Mouse (Mus musculus) neural tube, embryonic 15.5 days (tissue): ENCODE data around the gene Cldn15. TPM values are rescaled to one million over a fixed set of nuclear protein-coding genes. Genes with fewer than 3 reads are reported as not detected.

Experiments
- ATAC-seq: fragments of 200-750 bp; cut with Nextera tagmentation; 2 replicates; pipeline ENCODE4 v1.8.0; 2017; ENCODE audit warnings: mild to moderate bottlenecking, moderate TSS enrichment, moderate library complexity; ENCODE audit not compliant: low FRiP score
- H3K27ac ChIP-seq: fragments of 300-500 bp; sonication (generic); replicated peaks from 2 replicates; pipeline ENCODE4 v1.5.1; 2015; ENCODE audit warnings: mild to moderate bottlenecking, inconsistent platforms
- H3K27me3 ChIP-seq: fragments of 300-500 bp; sonication (generic); replicated peaks from 2 replicates; pipeline ENCODE4 v1.6.1; 2015; ENCODE audit warnings: inconsistent platforms
- H3K36me3 ChIP-seq: fragments of 300-500 bp; sonication (generic); 2 replicates; pipeline ENCODE4 v1.6.1; 2015; ENCODE audit warnings: inconsistent platforms
- H3K4me1 ChIP-seq: fragments of 300-500 bp; sonication (generic); 2 replicates; pipeline ENCODE4 v1.6.1; 2015; ENCODE audit warnings: inconsistent platforms
- H3K4me2 ChIP-seq: fragments of 300-500 bp; sonication (generic); 2 replicates; pipeline ENCODE4 v1.6.1; 2015; ENCODE audit warnings: inconsistent platforms, mild to moderate bottlenecking, moderate library complexity
- H3K4me3 ChIP-seq: fragments of 300-500 bp; sonication (generic); replicated peaks from 2 replicates; pipeline ENCODE4 v1.5.1; 2015; ENCODE audit warnings: mild to moderate bottlenecking, inconsistent platforms
- H3K9ac ChIP-seq: fragments of 300-500 bp; sonication (generic); replicated peaks from 2 replicates; pipeline ENCODE4 v1.6.1; 2015; ENCODE audit warnings: mild to moderate bottlenecking, inconsistent platforms
- H3K9me3 ChIP-seq: fragments of 300-500 bp; sonication (generic); replicated peaks from 2 replicates; pipeline ENCODE4 v1.6.1; 2016; ENCODE audit warnings: inconsistent platforms
- WGBS: fragments of 180-500 bp; shearing (Covaris S2); methylation state at CpG from one replicate; pipeline ENCODE4 v1.1.7; 2015; ENCODE audit warnings: mixed read lengths; 5-methylcytosine and 5-hydroxymethylcytosine counted together
- polyA plus RNA-seq: library from polyadenylated mRNA; unstranded; fragments of >200 nt; fragmentation: Nextera tagmentation; extraction: Ambion mirVana; gene quantifications from 2 replicates; pipeline ENCODE4 v1.2.1, GENCODE M21; 2015

The Cldn15 gene
- polyA plus RNA-seq, 1 experiment from 2014 or later = 0.67 TPM

DNA sequence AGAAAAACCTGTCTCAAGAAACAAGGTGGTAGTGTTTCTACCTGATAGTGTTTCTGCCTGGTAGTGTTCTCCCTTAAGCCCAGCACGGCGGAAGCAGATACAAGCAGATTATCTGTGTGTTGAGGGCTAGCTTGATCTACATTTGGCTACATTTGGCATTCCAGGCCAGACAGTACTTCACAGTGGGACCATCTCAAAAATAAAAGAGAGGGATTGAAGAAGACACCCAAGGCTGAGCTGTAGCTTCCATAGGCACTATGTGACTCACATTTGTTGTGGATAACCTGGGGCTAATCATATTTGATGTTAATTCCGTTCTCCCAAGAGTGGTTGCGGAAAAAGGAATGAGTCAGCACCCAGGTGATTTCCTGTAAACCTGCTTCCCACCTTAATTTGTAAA, 14.3 kb upstream of the Cldn15 start:
- Histone ChIP-seq H3K36me3 (peaks cover 8% of the 10 kb centered on the region; the same call in 1 of the 2 replicates), H3K9ac (no peak overlapping the region), H3K4me2 (peak overlapping the region; percentile 64), H3K27me3 (no peaks in the 10 kb centered on the region), H3K27ac (no peak overlapping the region), H3K4me3 (no peak overlapping the region), H3K9me3 (no peaks in the 10 kb centered on the region), H3K4me1 (peaks cover 24% of the 10 kb centered on the region)
- no peak for ATAC-seq
- 90% methylated on average over 4 of the region's 4 CpGs for WGBS

DNA sequence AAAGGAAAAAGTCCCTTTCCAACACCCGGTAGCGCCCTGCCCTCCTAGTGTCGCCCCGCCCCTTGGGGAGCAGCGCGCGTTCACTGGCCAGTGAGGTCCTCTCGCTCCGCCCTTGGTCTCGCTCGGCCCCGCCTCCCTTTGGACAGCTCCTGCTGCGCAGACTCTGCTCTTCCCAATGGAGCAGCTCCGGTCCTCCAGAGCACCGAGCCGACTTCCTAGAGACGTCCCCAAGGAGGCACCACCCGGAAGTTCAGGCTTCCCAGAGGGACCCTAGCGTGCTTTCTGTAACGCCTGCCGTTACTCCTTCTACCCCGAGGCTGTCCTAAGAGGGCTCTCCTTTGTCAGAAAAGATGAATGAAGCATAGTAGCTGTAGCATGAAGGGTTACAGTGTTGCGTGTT, 13.4 kb upstream of the Cldn15 start, which contains the start of gene Fis1:
Gene Fis1 (plus strand): TSS at position 261 of the 400 bp plus-strand sequence.
- Histone ChIP-seq H3K4me2 (peak within 1 kb of the TSS; percentile 64), H3K27me3 (no peaks in the 10 kb centered on the region), H3K4me3 (peak within 1 kb of the TSS; percentile 63), H3K36me3 (peaks cover 11% of the 10 kb centered on the region; the same call in 1 of the 2 replicates), H3K9me3 (no peaks in the 10 kb centered on the region), H3K4me1 (peaks cover 26% of the 10 kb centered on the region), H3K27ac (peak within 1 kb of the TSS; percentile 79), H3K9ac (peak within 1 kb of the TSS; percentile 72)
- ATAC-seq = peak; percentile 98
- under 1% methylated on average over 23 of the region's 23 CpGs for WGBS

DNA sequence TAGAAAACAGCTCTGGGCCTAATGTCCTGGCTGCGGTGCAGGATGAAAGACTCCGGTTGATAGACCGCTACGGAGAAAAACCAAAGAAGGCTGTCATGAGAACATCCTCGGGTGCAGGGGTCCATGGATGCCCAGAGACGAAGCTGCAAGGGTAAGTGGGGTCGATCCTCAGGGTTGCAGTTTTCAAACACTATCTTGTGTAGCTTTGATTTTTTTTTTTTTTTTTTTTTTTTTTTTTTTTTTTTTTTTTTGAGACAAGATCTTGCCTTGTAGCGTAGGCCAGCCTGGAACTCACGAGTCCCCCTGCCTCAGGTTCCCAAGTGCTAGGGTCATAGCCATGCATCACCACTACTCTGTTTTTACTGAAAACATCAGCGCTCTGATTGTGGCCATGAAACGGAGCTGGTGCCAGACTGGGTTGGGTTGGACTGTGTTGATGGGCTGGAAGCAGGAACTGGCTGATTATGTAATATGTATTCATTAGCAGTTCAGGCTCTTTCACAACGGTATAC, 12.9 kb upstream of the Cldn15 start:
- peaks cover 11% of the 10 kb centered on the region; the same call in 1 of the 2 replicates for H3K36me3 ChIP-seq
- WGBS = 1% methylated on average over 12 of the region's 12 CpGs
- H3K4me1 ChIP-seq = peaks cover 28% of the 10 kb centered on the region
- peak overlapping the region; percentile 72 for H3K9ac ChIP-seq
- H3K27me3 ChIP-seq = no peaks in the 10 kb centered on the region
- peak overlapping the region; percentile 64 for H3K4me2 ChIP-seq
- peak overlapping the region; percentile 63 for H3K4me3 ChIP-seq
- peak overlapping the region; percentile 79 for H3K27ac ChIP-seq
- H3K9me3 ChIP-seq = no peaks in the 10 kb centered on the region
- ATAC-seq = peak; percentile 16; the same call in 1 of the 2 replicates

DNA sequence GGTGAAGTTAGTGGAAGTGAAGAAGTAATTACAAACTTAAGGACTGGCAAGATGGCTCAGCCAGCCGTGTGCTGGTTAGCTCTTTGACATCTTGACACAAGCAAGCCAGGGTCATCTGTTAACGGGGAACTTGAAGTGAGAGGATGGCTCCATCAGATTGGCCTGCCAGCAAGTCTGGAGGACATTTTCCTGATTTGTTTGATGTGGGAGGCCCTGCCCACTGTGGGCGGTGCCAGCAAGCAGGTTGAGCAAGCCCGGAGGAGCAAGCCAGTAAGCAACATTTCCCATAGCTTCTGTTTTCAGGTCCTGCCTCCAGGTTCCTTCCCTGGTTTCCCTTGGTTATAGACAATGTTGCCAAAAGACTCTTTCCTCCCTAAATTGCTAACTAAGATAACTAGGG, 10.8 kb upstream of the Cldn15 start:
- Histone ChIP-seq H3K27ac (no peak overlapping the region), H3K9me3 (no peaks in the 10 kb centered on the region), H3K4me1 (peaks cover 38% of the 10 kb centered on the region), H3K4me3 (no peak overlapping the region), H3K9ac (no peak overlapping the region), H3K36me3 (peaks cover 11% of the 10 kb centered on the region; the same call in 1 of the 2 replicates), H3K4me2 (no peak overlapping the region), H3K27me3 (no peaks in the 10 kb centered on the region)
- ATAC-seq = no peak
- WGBS = 85% methylated on average over 4 of the region's 4 CpGs

DNA sequence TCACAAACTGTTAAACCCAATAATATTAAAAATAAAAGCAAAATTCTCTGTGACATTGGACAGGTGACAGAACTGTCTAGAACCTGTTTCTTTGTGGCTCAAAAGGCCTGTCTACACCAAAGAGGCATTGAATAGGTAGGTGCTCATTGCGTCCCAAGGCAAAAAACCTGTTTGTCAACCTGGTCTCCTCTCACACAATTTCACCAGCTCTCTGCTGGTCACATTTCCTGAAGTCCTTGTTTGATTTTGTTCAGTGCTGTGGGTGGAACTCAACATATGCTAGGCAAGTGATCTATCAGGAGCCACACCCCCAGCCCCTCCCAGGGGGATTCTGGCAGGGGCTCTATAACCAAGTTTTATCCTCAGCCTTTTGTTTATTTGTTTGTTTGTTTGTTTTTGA, 9.2 kb upstream of the Cldn15 start:
- ATAC-seq = no peak
- 93% methylated on average over 1 of the region's 1 CpGs for WGBS
- no peak overlapping the region for H3K4me3 ChIP-seq

DNA sequence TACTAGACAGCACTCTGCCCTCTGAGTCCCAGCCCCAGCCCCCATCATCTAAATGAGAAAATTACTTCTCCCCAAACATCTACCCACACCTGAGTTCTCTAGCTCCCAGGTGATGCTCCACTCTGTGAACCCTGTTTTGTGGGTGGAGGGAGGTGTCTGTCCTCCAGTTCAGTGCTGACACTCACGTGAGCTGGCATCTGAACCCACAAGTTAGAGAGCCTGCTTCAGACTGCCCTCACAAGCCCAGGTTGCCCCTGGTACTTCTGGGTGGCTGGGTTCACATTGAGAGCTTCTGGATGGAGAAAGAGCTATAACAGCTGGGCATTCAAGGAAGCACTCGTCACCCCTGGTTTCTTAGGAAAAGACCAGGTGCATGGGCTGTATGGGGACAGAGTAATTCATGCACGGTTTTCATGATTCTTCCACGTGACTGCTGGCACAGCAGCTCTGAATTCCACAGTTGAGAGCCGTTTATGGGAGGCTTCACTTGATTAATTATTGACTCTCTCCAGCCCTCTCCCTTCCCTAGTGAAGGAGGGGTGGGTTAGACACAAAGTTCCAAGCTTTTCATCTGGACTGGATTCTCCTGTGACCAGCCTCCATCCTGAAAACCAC, 7.3 kb upstream of the Cldn15 start:
- Histone ChIP-seq H3K4me2 (no peak overlapping the region), H3K36me3 (peaks cover 22% of the 10 kb centered on the region), H3K9ac (no peak overlapping the region), H3K4me3 (no peak overlapping the region), H3K27ac (no peak overlapping the region), H3K9me3 (no peaks in the 10 kb centered on the region), H3K27me3 (no peaks in the 10 kb centered on the region), H3K4me1 (peaks cover 60% of the 10 kb centered on the region)
- 48% methylated on average over 5 of the region's 5 CpGs for WGBS
- no peak for ATAC-seq

More for the DNA sequence above, 9.2 kb upstream of the Cldn15 start:
- H3K27ac ChIP-seq = no peak overlapping the region
- no peak overlapping the region for H3K4me2 ChIP-seq
- peaks cover 50% of the 10 kb centered on the region for H3K4me1 ChIP-seq
- no peaks in the 10 kb centered on the region for H3K9me3 ChIP-seq
- peaks cover 11% of the 10 kb centered on the region; the same call in 1 of the 2 replicates for H3K36me3 ChIP-seq
- H3K9ac ChIP-seq = no peak overlapping the region
- no peaks in the 10 kb centered on the region for H3K27me3 ChIP-seq

DNA sequence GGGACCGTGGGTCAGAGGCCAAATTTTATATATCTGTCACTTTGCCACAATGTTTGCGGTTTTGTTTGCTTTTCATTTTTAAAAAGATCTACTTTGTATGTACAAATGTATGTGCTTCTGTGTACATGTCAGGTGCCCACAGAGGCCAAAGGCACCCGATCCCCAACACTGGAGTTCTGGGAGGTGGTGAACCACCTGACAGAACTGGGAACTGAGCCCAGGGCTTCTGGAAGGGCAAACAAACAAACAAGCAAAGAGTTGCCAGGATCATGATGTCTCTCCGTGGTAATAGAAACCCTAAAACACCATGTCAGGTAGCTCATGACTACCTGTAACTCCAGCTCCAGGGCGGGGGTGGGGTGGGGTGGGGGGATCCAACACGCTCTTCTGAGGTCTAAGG, 6.4 kb upstream of the Cldn15 start:
- H3K4me2 ChIP-seq = no peak overlapping the region
- H3K9me3 ChIP-seq = no peaks in the 10 kb centered on the region
- H3K9ac ChIP-seq = no peak overlapping the region
- no peak for ATAC-seq
- no peak overlapping the region for H3K27ac ChIP-seq
- 92% methylated on average over 6 of the region's 6 CpGs for WGBS
- H3K36me3 ChIP-seq = peaks cover 32% of the 10 kb centered on the region
- H3K27me3 ChIP-seq = no peaks in the 10 kb centered on the region
- no peak overlapping the region for H3K4me3 ChIP-seq
- H3K4me1 ChIP-seq = peaks cover 50% of the 10 kb centered on the region

DNA sequence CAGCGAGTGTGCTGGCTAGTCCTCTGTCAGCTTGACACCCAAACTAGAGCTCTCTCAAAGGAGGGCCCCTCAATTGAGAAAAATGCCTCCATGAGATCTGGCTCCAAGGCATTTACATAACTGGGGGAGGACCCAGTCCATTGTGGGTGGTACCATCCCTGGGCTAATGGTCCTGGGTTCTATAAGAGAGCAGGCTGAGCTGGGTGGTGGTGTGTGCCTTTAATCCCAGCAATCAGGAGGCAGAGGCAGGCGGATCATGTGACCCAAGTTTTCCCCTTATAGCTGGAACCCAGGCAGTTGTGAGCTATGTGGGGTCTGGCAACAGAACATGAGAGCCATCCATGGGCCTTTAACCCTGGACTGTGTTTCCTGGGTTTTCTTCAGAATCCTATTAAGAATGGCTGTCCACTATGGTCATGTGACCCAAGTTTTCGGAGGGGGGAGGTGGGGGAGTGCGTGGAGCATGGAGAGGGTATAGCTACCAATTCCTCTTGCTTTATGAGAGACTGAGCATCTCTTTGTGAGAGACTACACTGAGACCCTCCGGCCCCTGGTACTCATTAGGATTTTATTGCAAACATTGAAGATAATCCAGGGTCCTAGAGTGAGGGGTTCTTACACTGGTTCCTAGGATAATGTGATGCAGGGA, 5.0 kb upstream of the Cldn15 start:
- Histone ChIP-seq H3K4me1 (peaks cover 41% of the 10 kb centered on the region), H3K9ac (peak overlapping the region; percentile 87), H3K36me3 (peaks cover 45% of the 10 kb centered on the region), H3K4me2 (peak overlapping the region; percentile 82), H3K27me3 (no peaks in the 10 kb centered on the region), H3K4me3 (peak overlapping the region; percentile 73), H3K27ac (peak overlapping the region; percentile 95), H3K9me3 (no peaks in the 10 kb centered on the region)
- WGBS = 26% methylated on average over 5 of the region's 5 CpGs
- ATAC-seq = peak; percentile 51

DNA sequence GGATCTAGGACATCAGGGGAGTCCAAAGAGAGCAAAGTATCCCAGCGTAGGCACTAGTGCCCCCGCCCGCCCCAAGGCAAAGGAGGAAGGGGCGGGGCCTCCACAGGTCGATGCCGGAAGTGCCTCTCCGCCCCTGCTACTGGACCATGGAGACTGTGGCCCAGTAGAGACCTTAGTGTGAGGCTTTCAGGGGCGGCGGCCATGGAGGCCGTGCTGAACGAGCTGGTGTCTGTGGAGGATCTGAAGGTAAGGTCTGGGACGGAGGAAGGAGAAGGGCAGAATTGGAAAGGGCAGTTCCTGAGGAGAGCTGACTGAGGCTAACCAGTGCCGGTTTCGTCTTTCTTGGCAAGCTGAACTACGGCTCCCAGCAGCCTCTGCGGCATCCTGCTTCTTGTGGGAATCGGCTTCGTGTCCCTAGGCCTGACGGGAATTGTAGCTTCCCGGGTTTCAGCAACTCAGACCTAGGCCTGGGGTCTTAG, 4.4 kb upstream of the Cldn15 start:
- H3K9ac ChIP-seq = peak overlapping the region; percentile 87
- H3K4me3 ChIP-seq = peak overlapping the region; percentile 73
- peaks cover 45% of the 10 kb centered on the region for H3K4me1 ChIP-seq
- ATAC-seq = peak; percentile 94
- peak overlapping the region; percentile 82 for H3K4me2 ChIP-seq
- no peaks in the 10 kb centered on the region for H3K27me3 ChIP-seq
- peak overlapping the region; percentile 95 for H3K27ac ChIP-seq
- peaks cover 41% of the 10 kb centered on the region for H3K36me3 ChIP-seq
- no peaks in the 10 kb centered on the region for H3K9me3 ChIP-seq
- under 1% methylated on average over 20 of the region's 20 CpGs for WGBS

DNA sequence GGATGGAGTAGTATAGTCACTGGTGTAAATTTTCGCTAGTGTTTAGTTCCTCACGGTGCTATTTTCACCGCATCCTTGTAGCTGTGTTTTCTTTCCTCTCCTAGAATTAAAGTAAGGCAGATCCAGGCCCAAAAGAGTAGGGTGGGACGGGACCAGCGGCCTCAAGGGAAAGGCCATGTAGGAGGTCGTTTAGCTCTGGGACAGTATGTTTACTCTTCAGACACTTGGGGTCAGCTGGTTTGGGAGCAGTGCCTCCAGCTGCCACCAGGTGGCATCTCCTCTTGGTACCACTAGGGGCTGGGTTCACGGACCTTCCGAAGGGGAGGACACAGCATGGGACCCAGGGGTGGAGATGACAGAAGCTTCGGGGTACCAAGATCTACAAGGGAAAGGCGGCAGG, 3.9 kb upstream of the Cldn15 start:
- peaks cover 42% of the 10 kb centered on the region for H3K4me1 ChIP-seq
- peak overlapping the region; percentile 82 for H3K4me2 ChIP-seq
- H3K9ac ChIP-seq = peak overlapping the region; percentile 87
- peak; percentile 72 for ATAC-seq
- peak overlapping the region; percentile 73 for H3K4me3 ChIP-seq
- H3K27me3 ChIP-seq = no peaks in the 10 kb centered on the region
- under 1% methylated on average over 10 of the region's 10 CpGs for WGBS
- peaks cover 37% of the 10 kb centered on the region for H3K36me3 ChIP-seq
- no peaks in the 10 kb centered on the region for H3K9me3 ChIP-seq
- peak overlapping the region; percentile 95 for H3K27ac ChIP-seq

DNA sequence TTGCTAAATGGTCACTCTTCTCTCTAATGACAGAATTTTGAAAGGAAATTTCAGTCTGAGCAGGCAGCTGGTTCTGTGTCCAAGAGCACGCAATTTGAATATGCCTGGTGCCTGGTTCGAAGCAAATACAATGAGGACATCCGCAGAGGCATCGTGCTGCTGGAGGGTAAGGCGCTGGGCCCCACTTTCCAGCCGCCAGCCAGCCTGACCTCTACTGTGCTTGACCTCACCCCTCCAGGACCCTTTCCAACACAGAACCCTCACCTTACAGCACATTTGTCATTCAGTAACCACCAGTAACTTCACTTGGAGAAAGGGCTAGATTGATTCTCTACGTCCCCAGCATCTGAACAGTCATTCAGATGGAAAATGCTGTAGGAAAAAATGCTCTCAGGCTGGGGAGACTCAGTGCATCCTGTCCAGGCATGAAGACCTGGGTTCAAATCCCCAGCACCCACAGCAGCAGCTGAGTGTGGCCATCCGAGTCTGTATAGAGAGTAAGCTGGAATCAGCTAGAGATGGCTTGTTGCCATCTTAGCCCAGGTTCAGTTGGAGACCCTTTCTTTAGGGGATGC, 3.4 kb upstream of the Cldn15 start:
- H3K27ac ChIP-seq = peak overlapping the region; percentile 95
- WGBS = 81% methylated on average over 8 of the region's 8 CpGs
- H3K4me1 ChIP-seq = peaks cover 42% of the 10 kb centered on the region
- no peak for ATAC-seq
- peak overlapping the region; percentile 82 for H3K4me2 ChIP-seq
- no peaks in the 10 kb centered on the region for H3K9me3 ChIP-seq
- peak overlapping the region; percentile 87 for H3K9ac ChIP-seq
- H3K36me3 ChIP-seq = peaks cover 37% of the 10 kb centered on the region
- H3K4me3 ChIP-seq = peak overlapping the region; percentile 73
- H3K27me3 ChIP-seq = no peaks in the 10 kb centered on the region
